Mouse (Mus musculus) layer of hippocampus, adult 18-20 months (tissue): ENCODE results near the gene Tmem266. TPM values are rescaled to one million over a fixed set of nuclear protein-coding genes. Genes with fewer than 3 reads are reported as not detected.

Experiments
- DNase-seq, 2 experiments: peaks; one replicate each; pipeline ENCODE4 v3.0.0; 2022; ENCODE audit warnings: low spot score in 2 of 2
- total RNA-seq, 2 experiments: library from RNA; stranded (reverse); gene quantifications; 2 replicates each; pipeline ENCODE4 v1.2.3; 2021

Gene Tmem266
- total RNA-seq, 2 experiments from 2014 or later, result 5.5 to 6.4 TPM

GRCm38 (mm10) chr9:55328151-55328918, 1.6 kb downstream of the Tmem266 start:
- no peak for DNase-seq

- no peak for DNase-seq
Observed at GRCm38 (mm10) chr9:55329401-55329800, 2.7 kb downstream of the Tmem266 start.

- DNase-seq, result no peak
Observed at GRCm38 (mm10) chr9:55332476-55332875, 5.8 kb downstream of the Tmem266 start.

GRCm38 (mm10) chr9:55332949-55333348, 6.2 kb downstream of the Tmem266 start:
- DNase-seq, result peak in 1 of 2 experiments; percentile 60

- DNase-seq, result no peak
Observed at GRCm38 (mm10) chr9:55344165-55344564, 17.5 kb downstream of the Tmem266 start.

GRCm38 (mm10) chr9:55345332-55345731, 18.6 kb downstream of the Tmem266 start:
- DNase-seq, result no peak

- no peak for DNase-seq
Observed at GRCm38 (mm10) chr9:55348664-55349063, 22.0 kb downstream of the Tmem266 start.

- DNase-seq, result no peak
Observed at GRCm38 (mm10) chr9:55354686-55355085, 28.0 kb downstream of the Tmem266 start.

GRCm38 (mm10) chr9:55355270-55355834, 28.6 kb downstream of the Tmem266 start:
- peak in 1 of 2 experiments; percentile 21 for DNase-seq

GRCm38 (mm10) chr9:55357164-55357563, 30.5 kb downstream of the Tmem266 start:
- DNase-seq, result no peak

GRCm38 (mm10) chr9:55360372-55360771, 33.7 kb downstream of the Tmem266 start:
- DNase-seq, result no peak

GRCm38 (mm10) chr9:55360861-55361260, 34.1 kb downstream of the Tmem266 start:
- DNase-seq, result no peak

- DNase-seq, result no peak
Observed at GRCm38 (mm10) chr9:55361969-55362368, 35.3 kb downstream of the Tmem266 start.

GRCm38 (mm10) chr9:55363707-55364106, 37.0 kb downstream of the Tmem266 start:
- no peak for DNase-seq

- DNase-seq, result no peak
Observed at GRCm38 (mm10) chr9:55368011-55368410, 41.3 kb downstream of the Tmem266 start.

GRCm38 (mm10) chr9:55371908-55372307, 45.2 kb downstream of the Tmem266 start:
- DNase-seq, result no peak

GRCm38 (mm10) chr9:55377603-55378250, 51.0 kb downstream of the Tmem266 start:
- DNase-seq, result peak in 1 of 2 experiments; percentile 22

- no peak for DNase-seq
Observed at GRCm38 (mm10) chr9:55381456-55381855, 54.7 kb downstream of the Tmem266 start.

- DNase-seq, result peak in 1 of 2 experiments; percentile 31
Observed at GRCm38 (mm10) chr9:55382441-55382840, 55.7 kb downstream of the Tmem266 start.

- DNase-seq, result no peak
Observed at GRCm38 (mm10) chr9:55386117-55386516, 59.4 kb downstream of the Tmem266 start.

GRCm38 (mm10) chr9:55387862-55388505, 61.3 kb downstream of the Tmem266 start:
- no peak for DNase-seq
